Mouse (Mus musculus) thymus, adult 2 months (tissue): ENCODE results near the gene Gm45902. TPM values are rescaled to one million over a fixed set of nuclear protein-coding genes. Genes with fewer than 3 reads are reported as not detected.

Source experiments
- DNase-seq: peaks from one replicate; pipeline ENCODE4 v3.0.0; 2021
- H3K27ac ChIP-seq: fragments of 200-500 bp; 2 replicates; pipeline ENCODE4 v1.5.1; 2012; ENCODE audit warnings: low read length, control low read depth; ENCODE audit not compliant: control insufficient read depth, insufficient read depth
- H3K27me3 ChIP-seq: fragments of 200-500 bp; 2 replicates; pipeline ENCODE4 v1.6.1; 2012; ENCODE audit warnings: mild to moderate bottlenecking, low read length, moderate library complexity, mixed read lengths; ENCODE audit not compliant: control insufficient read depth, insufficient read depth
- H3K36me3 ChIP-seq: fragments of 200-500 bp; 2 replicates; pipeline ENCODE4 v1.6.1; 2012; ENCODE audit warnings: mild to moderate bottlenecking, low read length, moderate library complexity; ENCODE audit not compliant: control insufficient read depth, insufficient read depth
- H3K4me1 ChIP-seq: fragments of 200-500 bp; replicated peaks from 2 replicates; pipeline ENCODE4 v1.6.1; 2012; ENCODE audit warnings: low read length; ENCODE audit not compliant: control insufficient read depth, insufficient read depth
- H3K4me3 ChIP-seq: fragments of 200-500 bp; 2 replicates; pipeline ENCODE4 v1.5.1; 2012; ENCODE audit warnings: mild to moderate bottlenecking, low read length, control low read depth, moderate library complexity; ENCODE audit not compliant: control insufficient read depth, insufficient read depth
- CTCF ChIP-seq: fragments of 200-500 bp; IDR thresholded peaks from 2 replicates; pipeline ENCODE4 v1.5.1; 2012; ENCODE audit warnings: mild to moderate bottlenecking, control low read depth, low read length, moderate library complexity, borderline replicate concordance; ENCODE audit not compliant: control insufficient read depth, poor library complexity, insufficient read depth; ENCODE audit errors: extremely low read depth
- POLR2A ChIP-seq: fragments of 200-500 bp; IDR thresholded peaks from 2 replicates; pipeline ENCODE4 v1.6.1; 2012; ENCODE audit warnings: mild to moderate bottlenecking, low read length, control low read depth, moderate library complexity; ENCODE audit not compliant: control insufficient read depth, poor library complexity, insufficient read depth; ENCODE audit errors: extremely low read depth
- WGBS: fragments of 180-500 bp; shearing (Covaris S2); methylation state at CpG from one replicate; pipeline ENCODE4 v1.1.7; 2018; 5-methylcytosine and 5-hydroxymethylcytosine counted together
- polyA plus RNA-seq: library from polyadenylated mRNA; depleted of rRNA; stranded (reverse); fragments of >200 nt; gene quantifications from 2 replicates; pipeline ENCODE4 v1.2.3, GENCODE M21; 2012; rRNA removed

Gm45902 gene
- polyA plus RNA-seq, 1 experiment, result 6.1 TPM

DNA sequence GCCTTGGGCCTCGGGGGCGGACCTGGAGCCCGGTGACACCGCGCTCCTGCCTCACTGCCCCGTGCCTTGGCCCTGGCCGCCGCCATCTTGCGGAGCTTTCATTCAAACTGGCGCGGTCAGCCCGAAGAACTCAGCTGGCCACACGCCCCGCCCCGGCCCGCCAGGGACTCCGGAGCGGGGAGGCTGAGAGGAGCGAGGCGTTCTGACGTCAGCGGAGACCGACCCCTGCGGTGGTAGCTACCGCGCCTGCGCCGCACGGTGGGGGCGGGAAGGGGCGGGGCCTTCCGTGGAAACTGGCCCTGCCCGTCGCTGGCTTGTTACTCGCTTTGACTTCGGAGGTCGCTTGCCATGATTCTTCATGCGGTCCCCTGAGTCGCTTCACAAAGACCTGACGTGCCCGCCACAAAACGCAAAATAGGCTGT lies 37.7 kb downstream of the Gm45902 start, which contains the start of gene Suv39h2:
Gene Suv39h2, minus strand, starts transcription at position 171 of the 423 bp plus-strand sequence.
- peaks cover 5% of the 10 kb centered on the region for H3K4me1 ChIP-seq
- peak; percentile 98 for DNase-seq
- 0 out of 2 replicates have a peak within 1 kb of the TSS, but pooled peaks have one; percentile 6 for H3K27ac ChIP-seq
- TF ChIP-seq CTCF, result no peak
- no peak for TF ChIP-seq POLR2A
- WGBS, result 1% methylated on average over 42 of the region's 42 CpGs
- no peaks in the 10 kb centered on the region for H3K36me3 ChIP-seq
- peak within 1 kb of the TSS; percentile 78 for H3K4me3 ChIP-seq
- H3K27me3 ChIP-seq, result no peaks in the 10 kb centered on the region

DNA sequence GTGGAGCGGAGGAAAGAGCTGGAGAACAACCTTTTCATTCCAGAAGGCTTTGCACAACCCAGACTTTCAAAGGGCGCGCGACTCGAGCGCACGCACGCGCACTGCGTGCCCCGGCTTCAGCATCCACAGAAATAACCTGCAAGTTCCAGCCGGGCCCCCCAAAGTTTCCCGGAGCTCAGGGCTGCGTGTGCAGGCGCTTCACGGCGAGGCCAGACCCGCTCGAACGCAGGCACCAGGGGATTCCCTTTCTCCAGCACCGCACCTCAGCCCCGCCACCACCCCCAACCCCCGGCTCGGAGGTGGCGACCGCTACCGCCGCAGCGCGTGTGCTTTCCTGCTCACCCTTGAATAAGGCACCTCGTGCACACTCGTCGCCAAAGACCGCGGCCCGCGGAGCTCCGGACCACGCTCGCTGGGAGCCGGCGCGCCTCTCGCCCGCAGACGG lies 38.2 kb downstream of the Gm45902 start:
- peak; percentile 62 for DNase-seq
- 0% methylated on average over 46 of the region's 46 CpGs for WGBS
- peaks cover 5% of the 10 kb centered on the region for H3K4me1 ChIP-seq
- TF ChIP-seq POLR2A (no peak), CTCF (no peak)
- no peak overlapping the region for H3K27ac ChIP-seq
- peak overlapping the region; percentile 78 for H3K4me3 ChIP-seq
- H3K27me3 ChIP-seq, result no peaks in the 10 kb centered on the region
- no peaks in the 10 kb centered on the region; the same call in 1 of the 2 replicates for H3K36me3 ChIP-seq

- H3K27ac ChIP-seq, result no peak overlapping the region
- 3% methylated on average over 12 of the region's 12 CpGs for WGBS
- no peaks in the 10 kb centered on the region; the same call in 1 of the 2 replicates for H3K36me3 ChIP-seq
- no peak for TF ChIP-seq POLR2A
- no peak for TF ChIP-seq CTCF
- no peaks in the 10 kb centered on the region for H3K27me3 ChIP-seq
- peaks cover 5% of the 10 kb centered on the region for H3K4me1 ChIP-seq
- peak overlapping the region; percentile 78; the same call in 1 of the 2 replicates for H3K4me3 ChIP-seq
- DNase-seq, result no peak
Observed at GRCm38 (mm10) chr2:3473891-3474290, 38.7 kb downstream of the Gm45902 start.

GRCm38 (mm10) chr2:3456590-3456989 lies 56.0 kb downstream of the Gm45902 start:
- peaks cover 51% of the 10 kb centered on the region for H3K36me3 ChIP-seq
- H3K27ac ChIP-seq, result no peak overlapping the region
- no peaks in the 10 kb centered on the region for H3K4me1 ChIP-seq
- H3K27me3 ChIP-seq, result no peaks in the 10 kb centered on the region
- TF ChIP-seq CTCF, result no peak
- TF ChIP-seq POLR2A, result no peak
- H3K4me3 ChIP-seq, result no peak overlapping the region
- 94% methylated on average over 4 of the region's 4 CpGs for WGBS
- DNase-seq, result no peak

Other genes starting within 250 kb of the Gm45902 start
- 7.4 and 8.1 TPM in 2 replicates for gene Nmt2, start 228.6 kb downstream of the Gm45902 start, polyA plus RNA-seq
- 3.4 and 3.5 TPM in 2 replicates for gene Rpp38, start 180.1 kb downstream of the Gm45902 start, polyA plus RNA-seq
- gene Acbd7, start 176.6 kb downstream of the Gm45902 start, polyA plus RNA-seq, result not detected in 2 replicates
- not detected in 2 replicates for gene Olah, start 115.6 kb downstream of the Gm45902 start, polyA plus RNA-seq
- 0.40 TPM in 1 of 2 replicates, not detected in the other for gene Meig1, start 90.1 kb downstream of the Gm45902 start, polyA plus RNA-seq
- gene Dclre1c, start 88.7 kb downstream of the Gm45902 start, polyA plus RNA-seq, result 28.1 and 30.3 TPM in 2 replicates
- 2.2 and 3.1 TPM in 2 replicates for gene Suv39h2, start 37.8 kb downstream of the Gm45902 start, polyA plus RNA-seq
- gene Hspa14, start within 50 bp of the Gm45902 start, polyA plus RNA-seq, result 68.0 and 69.0 TPM in 2 replicates
- 0.17 and 0.43 TPM in 2 replicates for gene Cdnf, start 240 bp upstream of the Gm45902 start, polyA plus RNA-seq
- 81.3 and 98.8 TPM in 2 replicates for gene Fam107b, start 57.7 kb upstream of the Gm45902 start, polyA plus RNA-seq